ENCODE assay signal across 25 mouse cellular contexts in the genomic region with DNA sequence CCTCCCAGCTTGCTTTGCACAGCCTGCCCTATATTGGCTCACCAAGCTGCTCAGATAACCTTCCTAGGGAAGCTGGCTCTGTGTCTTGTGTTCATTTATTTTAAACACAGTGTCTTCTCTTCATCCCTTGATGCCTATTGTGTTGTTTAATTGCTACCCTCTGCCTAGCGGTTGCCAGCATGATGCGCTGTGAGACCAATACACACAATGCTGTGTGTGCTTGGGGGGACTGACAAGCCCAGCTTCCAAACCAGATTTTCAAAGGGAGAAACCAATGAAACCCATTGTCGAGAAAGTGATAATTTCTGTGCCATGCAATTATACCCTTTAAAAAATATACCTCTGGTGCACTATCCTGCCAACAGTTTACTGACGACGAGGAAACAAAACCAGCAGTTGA.
"Had no signal": no experiment of that assay in that cellular context is flagged by ENCODE, and none has a peak within 500 bp of the region (broad histone marks: within the 10 kb centered on the region; RNA-seq: fewer than 3 reads in every experiment).

No protein-coding gene starts in this region.

- H3K27ac ChIP-seq: kidney, embryonic 15.5 days; limb, embryonic 12.5 days; limb, embryonic 15.5 days; liver, embryonic 15.5 days; lung, embryonic 15.5 days; midbrain, embryonic 10.5 days; neural tube, embryonic 12.5 days; neural tube, embryonic 15.5 days; stomach, embryonic 15.5 days had no signal

- H3K27me3 ChIP-seq: kidney, embryonic 15.5 days; limb, embryonic 12.5 days; limb, embryonic 15.5 days; liver, embryonic 15.5 days; lung, embryonic 15.5 days; megakaryocyte, embryonic 14.5 days; neural tube, embryonic 12.5 days; neural tube, embryonic 15.5 days; stomach, embryonic 15.5 days had no signal

- H3K4me1 ChIP-seq: kidney, embryonic 15.5 days; limb, embryonic 12.5 days; limb, embryonic 15.5 days; liver, embryonic 15.5 days; lung, embryonic 15.5 days; megakaryocyte, embryonic 14.5 days; midbrain, embryonic 10.5 days; neural tube, embryonic 12.5 days; neural tube, embryonic 15.5 days; stomach, embryonic 15.5 days had no signal

- H3K4me2 ChIP-seq: kidney, embryonic 15.5 days; limb, embryonic 12.5 days; limb, embryonic 15.5 days; liver, embryonic 11.5 days; liver, embryonic 15.5 days; lung, embryonic 15.5 days; neural tube, embryonic 12.5 days; neural tube, embryonic 15.5 days; stomach, embryonic 15.5 days had no signal

- H3K4me3 ChIP-seq: kidney, embryonic 15.5 days; limb, embryonic 12.5 days; limb, embryonic 15.5 days; liver, embryonic 15.5 days; lung, embryonic 15.5 days; megakaryocyte, embryonic 14.5 days; midbrain, embryonic 10.5 days; neural tube, embryonic 12.5 days; neural tube, embryonic 15.5 days; stomach, embryonic 15.5 days had no signal

- H3K9ac ChIP-seq: kidney, embryonic 15.5 days; limb, embryonic 12.5 days; limb, embryonic 15.5 days; liver, embryonic 15.5 days; lung, embryonic 15.5 days; neural tube, embryonic 12.5 days; neural tube, embryonic 15.5 days; stomach, embryonic 15.5 days had no signal

- H3K9me3 ChIP-seq: kidney, embryonic 15.5 days; limb, embryonic 12.5 days; limb, embryonic 15.5 days; liver, embryonic 15.5 days; lung, embryonic 15.5 days; midbrain, embryonic 10.5 days; neural tube, embryonic 12.5 days; neural tube, embryonic 15.5 days; stomach, embryonic 15.5 days had no signal

- DNase-seq: kidney, adult 11 months; kidney, adult 8-10 months; kidney, postnatal 10 days; kidney, postnatal 36 days; left cerebral cortex, postnatal 4 days; lung, adult 18-20 months; lung, postnatal 10 days; lung, postnatal 36 days; midbrain, embryonic 14.5 days; retina, postnatal 1 day; right cerebral cortex, postnatal 4 days; spleen, adult 18-20 months; thymus, adult 18-20 months; thymus, postnatal 36 days had no signal

- H3K36me3 ChIP-seq: kidney, embryonic 15.5 days; limb, embryonic 12.5 days; limb, embryonic 15.5 days; liver, embryonic 15.5 days; lung, embryonic 15.5 days; midbrain, embryonic 10.5 days; neural tube, embryonic 12.5 days; neural tube, embryonic 15.5 days; stomach, embryonic 15.5 days had no signal
